Mouse (Mus musculus): ENCODE measurements at regions not wholly inside any gene's neighbourhood (a gene's known extent, or its start where the extent isn't known, plus 50 kb on each side); places are given as distances from the start of the nearest gene placed in this dataset.
A peak's percentile ranks its signal among the peaks of the same experiment; 100 is the strongest.

- peak overlapping the region; percentile 2; the same call in 1 of the 2 replicates for H3K4me2 ChIP-seq (ENCODE audit: insufficient read depth, low read depth, poor library complexity, severe bottlenecking)
- H3K4me3 ChIP-seq (replicated peaks in 1 of 3; ENCODE audit: low read depth in 2 of 3, low read length in 2 of 3, poor library complexity in 1 of 3): no peak overlapping the region
- H3K36me3 ChIP-seq (replicated peaks in 1 of 2; ENCODE audit: control insufficient read depth in 1 of 2, insufficient read depth in 1 of 2, low read length in 1 of 2): no peaks in the 10 kb centered on the region
- H3K9me3 ChIP-seq (replicated peaks; ENCODE audit: low read length): no peaks in the 10 kb centered on the region
- DNase-seq (ENCODE audit: extremely low read depth): no peak
- H3K4me1 ChIP-seq (ENCODE audit: control insufficient read depth in 1 of 2, insufficient read depth in 2 of 2): peaks cover 6 to 14% of the 10 kb centered on the region in 2 experiments; a peak in 3 of 4 replicates
- dilution Hi-C loops (cut with MboI; ENCODE audit: extremely low pct_ligation_motif_present, extremely low pct_unique_long_range_greater_than_20kb, low sequenced_read_pairs) (no loop called here), in situ Hi-C loops (cut with MboI; ENCODE audit: low pct_ligation_motif_present, low pct_unique_long_range_greater_than_20kb, low sequenced_read_pairs) (no loop called here)
- H3K27me3 ChIP-seq (replicated peaks): no peaks in the 10 kb centered on the region
- no peaks in the 10 kb centered on the region for H3K79me2 ChIP-seq (replicated peaks; ENCODE audit: control insufficient read depth, extremely low read depth, insufficient read depth, poor library complexity, severe bottlenecking)
- no peak overlapping the region for H3K27ac ChIP-seq (ENCODE audit: insufficient read depth, low read depth)
- no peak overlapping the region for H3K9ac ChIP-seq (ENCODE audit: insufficient read depth, low read depth)
- no peak for TF ChIP-seq UBTF (IDR thresholded peaks at IDR 0.05; ENCODE audit: low read depth, low read length)
- no peak for TF ChIP-seq USF2 (conservative IDR thresholded peaks at IDR 0.05; ENCODE audit: low read depth, low read length)
- peak; percentile 38; the same call in 1 of the 2 replicates for TF ChIP-seq MEF2A (IDR thresholded peaks at IDR 0.05; ENCODE audit: borderline replicate concordance, low read depth, low read length)
- TF ChIP-seq POLR2A (IDR thresholded peaks at IDR 0.05; ENCODE audit: low read depth, low read length): no peak
These were observed 155.4 kb downstream of the Dyrk2 start for GRCm38 (mm10) chr10:118714595-118714994.

GRCm38 (mm10) chr10:118720630-118721029 is 149.4 kb downstream of the Dyrk2 start:
- no peaks in the 10 kb centered on the region for H3K9me3 ChIP-seq (replicated peaks; ENCODE audit: low read length)
- H3K4me2 ChIP-seq (ENCODE audit: insufficient read depth, low read depth, poor library complexity, severe bottlenecking): no peak overlapping the region
- TF ChIP-seq MAX (IDR thresholded peaks at IDR 0.05; ENCODE audit: low read length): no peak
- H3K36me3 ChIP-seq (replicated peaks in 1 of 2; ENCODE audit: control insufficient read depth in 1 of 2, insufficient read depth in 1 of 2, low read length in 1 of 2): no peaks in the 10 kb centered on the region
- H3K27me3 ChIP-seq (replicated peaks): no peaks in the 10 kb centered on the region
- no peak overlapping the region for H3K4me3 ChIP-seq (replicated peaks in 1 of 3; ENCODE audit: low read depth in 2 of 3, low read length in 2 of 3, poor library complexity in 1 of 3)
- H3K9ac ChIP-seq (ENCODE audit: insufficient read depth, low read depth): no peak overlapping the region
- dilution Hi-C loops (cut with MboI; ENCODE audit: extremely low pct_ligation_motif_present, extremely low pct_unique_long_range_greater_than_20kb, low sequenced_read_pairs): no loop called here
- in situ Hi-C loops (cut with MboI; ENCODE audit: low pct_ligation_motif_present, low pct_unique_long_range_greater_than_20kb, low sequenced_read_pairs): no loop called here
- H3K79me2 ChIP-seq (replicated peaks; ENCODE audit: control insufficient read depth, extremely low read depth, insufficient read depth, poor library complexity, severe bottlenecking): no peaks in the 10 kb centered on the region
- H3K27ac ChIP-seq (ENCODE audit: insufficient read depth, low read depth): no peak overlapping the region
- DNase-seq (ENCODE audit: extremely low read depth): no peak
- no peaks in the 10 kb centered on the region for H3K4me1 ChIP-seq (ENCODE audit: control insufficient read depth in 1 of 2, insufficient read depth in 2 of 2)

GRCm38 (mm10) chr10:118722132-118722551 is 147.9 kb downstream of the Dyrk2 start:
- Histone ChIP-seq H3K9me3 (replicated peaks; ENCODE audit: low read length) (no peaks in the 10 kb centered on the region), H3K36me3 (replicated peaks in 1 of 2; ENCODE audit: control insufficient read depth in 1 of 2, insufficient read depth in 1 of 2, low read length in 1 of 2) (no peaks in the 10 kb centered on the region), H3K4me1 (ENCODE audit: control insufficient read depth in 1 of 2, insufficient read depth in 2 of 2) (no peaks in the 10 kb centered on the region), H3K9ac (ENCODE audit: insufficient read depth, low read depth) (no peak overlapping the region), H3K27me3 (replicated peaks) (no peaks in the 10 kb centered on the region), H3K4me3 (replicated peaks in 1 of 3; ENCODE audit: low read depth in 2 of 3, low read length in 2 of 3, poor library complexity in 1 of 3) (no peak overlapping the region), H3K27ac (ENCODE audit: insufficient read depth, low read depth) (no peak overlapping the region), H3K79me2 (replicated peaks; ENCODE audit: control insufficient read depth, extremely low read depth, insufficient read depth, poor library complexity, severe bottlenecking) (no peaks in the 10 kb centered on the region), H3K4me2 (ENCODE audit: insufficient read depth, low read depth, poor library complexity, severe bottlenecking) (no peak overlapping the region)
- dilution Hi-C loops (cut with MboI; ENCODE audit: extremely low pct_ligation_motif_present, extremely low pct_unique_long_range_greater_than_20kb, low sequenced_read_pairs): no loop called here
- TF ChIP-seq CHD2 (IDR thresholded peaks at IDR 0.05; ENCODE audit: low read length) (no peak), HCFC1 (IDR thresholded peaks at IDR 0.05; ENCODE audit: low read depth, low read length) (no peak), JUN (IDR thresholded peaks at IDR 0.05; ENCODE audit: insufficient read depth, low read depth, low read length) (no peak), RAD21 (IDR thresholded peaks at IDR 0.05; ENCODE audit: low read depth, low read length) (no peak), ELF1 (IDR thresholded peaks at IDR 0.05; ENCODE audit: low read depth, low read length) (no peak)
- in situ Hi-C loops (cut with MboI; ENCODE audit: low pct_ligation_motif_present, low pct_unique_long_range_greater_than_20kb, low sequenced_read_pairs): no loop called here
- no peak for DNase-seq (ENCODE audit: extremely low read depth)
